ENCODE assay signal across 19 mouse cellular contexts in genomic region chr1:114287349-114287748, GRCm38 (mm10).
DNase-seq lines count a peak whose midpoint lies in the region; ATAC-seq lines count a peak whose summit lies in the region.
"Had no signal": no experiment of that assay in that cellular context is flagged by ENCODE, and none has a peak within 500 bp of the region (broad histone marks: within the 10 kb centered on the region; RNA-seq: fewer than 3 reads in every experiment).

No protein-coding gene starts in this region.

- DNase-seq in kidney, adult 18-20 months, result peak; percentile 28
- DNase-seq in kidney, adult 8-10 months, result peak; percentile 20 to 75
- peak; percentile 30 for DNase-seq in kidney, postnatal 14 days
- no peak for DNase-seq in testis, postnatal 14 days (ENCODE audit: low spot score)
- no peak for DNase-seq in right cerebral cortex, postnatal 14 days
- DNase-seq in gastrocnemius, adult 18-20 months (ENCODE audit: low spot score), result no peak
- DNase-seq: adrenal gland, postnatal 10 days; cerebellum, adult 11 months; cerebellum, adult 8-10 months; cerebellum, postnatal 14 days; embryo, embryonic 11 days; gastrocnemius, adult 2 months; gastrocnemius, postnatal 36 days; heart, adult 11 months; heart, postnatal 36 days had no signal

- no peaks in the 10 kb centered on the region for H3K27me3 ChIP-seq in kidney, embryonic 15.5 days
- H3K27me3 ChIP-seq: embryonic facial prominence, embryonic 15.5 days; heart, embryonic 13.5 days had no signal

- whole genome bisulfite sequencing in kidney, embryonic 15.5 days, result 93% methylated on average over 2 of the region's 2 CpGs

- H3K27ac ChIP-seq in kidney, embryonic 15.5 days, result no peak overlapping the region
- H3K27ac ChIP-seq: embryonic facial prominence, embryonic 15.5 days; gastrocnemius, adult 2 months; heart, embryonic 13.5 days had no signal

- no peaks in the 10 kb centered on the region for H3K9me3 ChIP-seq in kidney, embryonic 15.5 days (replicated peaks)
- H3K9me3 ChIP-seq: embryonic facial prominence, embryonic 15.5 days; heart, embryonic 13.5 days had no signal

- no peak for ATAC-seq in kidney, embryonic 15.5 days (replicated peaks; ENCODE audit: low FRiP score)
- ATAC-seq: forebrain, embryonic 16.5 days had no signal

- H3K4me2 ChIP-seq in kidney, embryonic 15.5 days, result no peak overlapping the region
- H3K4me2 ChIP-seq: embryonic facial prominence, embryonic 15.5 days; heart, embryonic 13.5 days had no signal

- H3K9ac ChIP-seq in kidney, embryonic 15.5 days, result no peak overlapping the region
- H3K9ac ChIP-seq: embryonic facial prominence, embryonic 15.5 days; heart, embryonic 13.5 days had no signal

- no peaks in the 10 kb centered on the region for H3K36me3 ChIP-seq in kidney, embryonic 15.5 days
- H3K36me3 ChIP-seq: embryonic facial prominence, embryonic 15.5 days; heart, embryonic 13.5 days had no signal

- no peak overlapping the region for H3K4me3 ChIP-seq in kidney, embryonic 15.5 days (replicated peaks)
- H3K4me3 ChIP-seq: embryonic facial prominence, embryonic 15.5 days; gastrocnemius, adult 2 months; heart, embryonic 13.5 days had no signal

- no peaks in the 10 kb centered on the region for H3K4me1 ChIP-seq in kidney, embryonic 15.5 days
- H3K4me1 ChIP-seq: embryonic facial prominence, embryonic 15.5 days; heart, embryonic 13.5 days had no signal

Comparison
In these comparisons a context has a peak if more than half of its experiments do, and no peak if none do; other contexts are left out.
1. DNase-seq: peak in kidney, adult 18-20 months (single experiment), kidney, adult 8-10 months (2 of 2) and kidney, postnatal 14 days (single experiment); none in testis, postnatal 14 days (single experiment), right cerebral cortex, postnatal 14 days (single experiment) and gastrocnemius, adult 18-20 months (single experiment).